Mouse (Mus musculus) adrenal gland, postnatal 25 days (tissue): ENCODE data around the gene Depp1. TPM values are rescaled to one million over a fixed set of nuclear protein-coding genes. Genes with fewer than 3 reads are reported as not detected.
"Not testable (repeated sequence)": the region's sequence is repeated elsewhere in the genome, so short reads cannot be mapped to it uniquely, and the experiment has no call there.

Experiments used
- DNase-seq: peaks from one replicate; pipeline ENCODE4 v3.0.0; 2021; ENCODE audit warnings: mixed read lengths
- long read RNA-seq: library from polyadenylated mRNA; stranded (forward); transcript quantifications from one replicate; pipeline ENCODE4 v2.0.0, GENCODE M21; 2021
- total RNA-seq: library from RNA; stranded (reverse); gene quantifications from 2 replicates; pipeline ENCODE4 v1.2.3, GENCODE M21; 2021

Gene Depp1
- 3.6 and 4.7 TPM in 2 replicates for total RNA-seq
- long read RNA-seq, transcript Depp1-201 (2 exons, 1,339 nt) = major isoform, 5 of 13 reads
- long read RNA-seq, partial matches to known transcripts = 0 of 13 reads
- long read RNA-seq, other reads (novel, unspliced or antisense) = 4 of 13 reads

GRCm38 (mm10) chr6:116650406-116650805, at the start of gene Depp1:
Depp1 (plus strand) TSS chr6:116650609.
- DNase-seq = peak; percentile 41

DNA sequence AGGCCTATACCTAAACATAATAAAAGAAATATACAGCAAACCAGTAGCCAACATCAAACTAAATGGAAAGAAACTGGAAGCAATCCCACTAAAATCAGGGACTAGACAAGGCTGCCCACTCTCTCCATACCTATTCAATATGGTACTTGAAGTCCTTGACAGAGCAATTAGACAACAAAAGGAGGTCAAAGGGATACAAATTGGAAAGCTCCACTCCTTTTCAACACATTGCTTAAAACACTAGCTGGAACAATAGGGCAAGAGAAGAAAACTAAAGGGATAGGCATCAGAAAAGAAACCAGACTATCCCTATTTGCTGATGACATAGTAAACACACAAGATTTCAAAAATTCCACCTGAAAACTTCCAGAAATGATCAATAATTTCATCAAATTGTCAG, 49.4 kb upstream of the Depp1 start:
- not testable (repeated sequence) for DNase-seq

DNA sequence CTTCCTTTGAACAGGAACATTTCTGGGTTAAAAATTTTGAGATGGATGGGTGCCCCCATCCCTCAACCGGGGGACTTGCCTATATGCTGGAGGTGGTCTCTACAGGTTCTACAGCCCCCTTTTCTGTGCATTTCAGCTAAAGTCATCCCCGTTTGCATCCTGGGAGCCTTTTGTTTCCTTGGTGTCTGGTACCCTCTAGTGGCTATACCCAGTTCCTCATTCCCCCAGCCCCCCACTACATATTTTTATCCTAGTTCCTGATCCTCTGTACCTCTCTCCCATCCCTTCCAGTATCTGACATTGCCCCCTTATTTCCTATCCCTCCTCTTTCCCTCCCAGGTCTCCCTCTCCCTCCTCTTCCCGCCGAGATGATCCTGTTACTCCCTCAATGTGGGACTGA, 43.2 kb upstream of the Depp1 start:
- DNase-seq = no peak

DNA sequence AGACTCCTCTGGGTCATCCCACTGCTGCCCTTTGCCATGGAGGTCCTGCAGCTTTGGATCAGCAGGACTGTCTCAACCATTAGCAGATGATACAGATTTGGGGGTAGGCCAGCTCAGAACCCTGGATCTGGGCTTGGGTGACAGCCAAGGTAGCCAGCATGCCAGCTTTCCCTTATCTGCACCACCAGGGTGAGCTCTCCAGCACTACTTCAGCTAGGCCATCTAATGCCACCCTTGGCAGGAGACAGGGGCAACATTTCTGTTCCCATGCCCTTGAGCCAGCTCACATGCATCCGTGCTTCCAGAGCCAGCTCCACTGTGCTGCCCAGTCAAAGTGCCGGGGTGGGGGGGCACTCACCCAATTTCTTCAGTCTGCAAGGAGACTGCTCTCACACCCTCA, 34.7 kb upstream of the Depp1 start:
- DNase-seq = no peak

GRCm38 (mm10) chr6:116618073-116618472, 32.3 kb upstream of the Depp1 start:
- no peak for DNase-seq

DNA sequence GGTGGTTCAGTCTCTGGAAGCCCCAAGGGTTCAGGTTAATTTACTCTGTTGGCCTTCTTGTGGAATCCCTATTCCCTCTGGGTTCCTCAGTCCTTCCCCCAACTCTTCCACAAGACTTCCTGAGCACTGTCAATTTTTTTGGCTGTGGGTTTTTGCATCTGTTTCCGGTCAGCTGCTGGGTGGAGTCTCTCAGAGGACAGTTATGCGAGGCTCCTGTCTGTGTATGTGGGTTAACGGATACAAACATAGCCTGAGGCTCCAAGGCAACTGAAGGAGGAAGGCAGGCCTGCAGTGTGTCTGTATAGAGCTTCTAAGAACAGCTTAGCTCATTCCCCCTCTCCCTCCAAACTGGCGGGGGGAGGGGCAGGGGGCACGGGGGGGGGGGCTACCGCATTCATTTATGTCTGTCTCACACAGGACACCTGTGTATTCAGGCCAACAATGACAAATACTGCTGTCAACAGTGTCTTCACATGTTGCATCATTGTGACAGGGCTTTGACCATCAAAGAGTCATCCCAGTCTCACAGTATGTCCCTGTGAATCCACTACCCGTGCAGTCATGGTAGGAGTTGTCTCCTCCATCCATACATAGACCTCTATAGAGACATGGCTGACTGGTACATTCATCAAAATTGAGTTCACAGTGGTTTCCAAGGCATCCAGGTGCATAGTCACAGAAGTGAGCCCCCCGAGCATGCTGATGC, 28.9 kb upstream of the Depp1 start:
- DNase-seq = no peak

DNA sequence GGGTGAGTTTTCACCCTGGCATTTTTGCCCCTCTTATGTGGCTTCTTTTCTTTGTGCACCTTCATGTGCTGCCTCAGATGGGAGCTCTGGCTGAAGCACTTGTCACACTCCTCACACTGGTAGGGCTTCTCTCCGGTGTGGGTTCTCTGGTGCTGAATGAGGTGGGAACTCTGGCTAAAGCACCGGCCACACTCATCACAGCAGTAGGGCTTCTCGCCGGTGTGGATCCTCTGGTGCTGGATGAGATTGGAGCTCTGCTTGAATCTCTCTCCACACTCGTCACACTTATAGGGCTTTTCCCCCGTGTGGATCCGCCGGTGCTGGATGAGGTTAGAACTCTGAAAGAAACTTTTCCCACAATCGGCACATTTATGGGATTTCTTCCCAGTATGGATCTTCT, 24.0 kb upstream of the Depp1 start:
- not testable (repeated sequence) for DNase-seq

DNA sequence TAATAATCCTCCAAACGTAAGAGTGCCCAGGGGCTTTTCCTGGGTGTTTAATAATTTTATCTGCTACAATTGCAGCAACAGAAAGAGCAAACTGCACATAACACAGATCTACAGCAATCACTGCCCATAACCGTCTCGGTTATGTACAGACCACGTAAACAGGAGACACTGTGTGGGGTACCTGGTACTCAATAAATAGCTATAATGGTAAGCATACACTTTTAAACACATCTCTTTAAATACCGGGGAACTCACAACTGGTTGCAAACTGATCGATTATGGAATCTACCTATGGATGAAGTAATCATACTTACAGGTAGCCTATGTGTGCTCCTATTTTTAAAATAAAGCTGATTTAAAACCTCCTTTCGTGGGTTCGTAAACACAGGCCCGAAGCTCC, 22.3 kb upstream of the Depp1 start:
- no peak for DNase-seq

- DNase-seq = peak; percentile 68
Observed at GRCm38 (mm10) chr6:116628539-116629171, 21.8 kb upstream of the Depp1 start, which contains the start of gene Zfp422. Zfp422 (minus strand) TSS chr6:116628999.

GRCm38 (mm10) chr6:116629766-116630165, 20.6 kb upstream of the Depp1 start:
- DNase-seq = no peak

GRCm38 (mm10) chr6:116632129-116632528, 18.3 kb upstream of the Depp1 start:
- DNase-seq = peak; percentile 84

DNA sequence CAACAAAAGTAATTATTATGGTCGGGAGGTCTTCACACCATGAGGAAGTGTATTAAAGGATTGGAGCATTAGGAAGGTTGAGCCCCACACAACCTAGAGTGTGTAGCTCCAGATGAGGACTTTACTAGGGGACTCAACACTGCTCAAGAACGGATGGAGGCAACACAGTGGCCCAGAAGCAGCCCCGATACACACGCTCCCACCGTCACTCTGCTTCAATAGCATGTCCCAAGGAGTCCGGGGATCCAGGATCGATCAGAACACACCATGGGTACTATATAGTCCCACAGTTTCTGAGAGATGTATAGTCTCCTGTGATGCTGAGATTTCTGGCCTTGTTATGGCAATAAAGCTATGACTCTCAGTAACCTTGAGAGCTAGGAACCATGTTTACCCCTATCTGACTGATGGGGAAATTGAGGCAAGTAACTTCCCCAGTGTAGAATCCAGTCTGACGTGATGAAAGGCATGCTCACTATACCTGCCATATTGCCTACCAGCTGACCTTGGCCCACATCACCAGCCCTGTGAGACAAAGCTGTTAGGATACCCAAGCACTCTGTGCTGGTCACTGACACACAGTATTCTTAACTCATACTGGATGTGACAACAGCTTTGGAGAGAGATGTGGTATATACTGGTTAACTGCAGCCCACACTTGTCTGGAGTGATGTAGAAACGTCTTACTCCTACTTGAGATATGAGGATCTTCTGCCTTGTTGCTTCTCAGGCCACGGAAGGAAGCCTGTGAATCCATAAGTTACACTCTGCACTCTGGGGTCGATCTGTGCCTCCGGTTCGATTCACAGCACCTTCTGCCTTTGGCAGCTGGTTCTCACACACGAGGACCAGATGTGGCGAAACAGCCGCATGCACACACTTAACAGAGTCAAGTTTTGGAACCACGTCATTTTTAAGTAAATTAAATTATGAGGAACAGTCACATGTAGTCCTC, 16.4 kb upstream of the Depp1 start:
- DNase-seq = no peak

DNA sequence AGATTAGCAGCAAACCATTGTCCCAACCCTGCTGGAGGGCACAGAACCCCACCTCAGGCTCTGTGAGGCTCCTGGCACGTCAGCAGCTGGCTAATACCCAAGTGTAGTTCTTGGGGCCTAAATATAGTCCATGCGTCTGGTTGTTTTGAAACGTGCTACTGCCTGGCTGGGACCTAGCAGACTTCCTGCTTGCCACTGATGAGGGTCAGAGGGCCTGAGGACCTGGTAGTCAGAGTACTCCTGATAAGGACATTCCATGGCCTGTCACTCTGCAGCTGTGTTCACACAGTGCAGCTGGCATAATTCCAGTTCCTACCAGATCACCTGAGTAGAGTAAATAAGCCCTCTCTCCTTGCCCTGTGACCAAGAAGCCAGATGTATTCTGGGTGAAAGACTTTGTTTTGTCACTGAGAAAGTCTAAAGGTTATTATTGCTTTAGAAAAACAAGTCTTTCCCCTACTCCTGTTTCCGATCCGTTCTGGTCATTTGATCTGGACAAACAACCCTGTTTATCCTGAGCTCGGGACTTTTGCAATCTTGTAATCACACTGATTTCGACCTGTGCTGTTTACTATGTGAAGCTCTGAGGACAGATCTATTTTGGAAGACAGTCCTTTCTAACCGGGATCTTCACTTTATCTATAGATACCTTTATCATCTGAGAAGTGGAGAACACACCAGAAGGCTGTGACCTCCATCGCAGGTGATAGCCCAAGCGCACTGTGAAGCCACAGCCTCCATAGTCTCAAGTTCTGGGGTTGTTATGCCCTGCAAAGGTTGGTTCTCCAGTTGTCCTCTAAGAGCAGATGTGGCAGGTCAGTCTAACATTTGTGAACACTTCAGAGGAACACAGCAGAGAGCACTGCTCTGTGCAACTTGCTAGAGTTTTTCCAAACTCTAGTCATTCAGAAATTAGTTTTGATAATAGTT, 14.9 kb upstream of the Depp1 start:
- peak; percentile 51 for DNase-seq

GRCm38 (mm10) chr6:116636581-116637235, 13.7 kb upstream of the Depp1 start:
- DNase-seq = no peak

DNA sequence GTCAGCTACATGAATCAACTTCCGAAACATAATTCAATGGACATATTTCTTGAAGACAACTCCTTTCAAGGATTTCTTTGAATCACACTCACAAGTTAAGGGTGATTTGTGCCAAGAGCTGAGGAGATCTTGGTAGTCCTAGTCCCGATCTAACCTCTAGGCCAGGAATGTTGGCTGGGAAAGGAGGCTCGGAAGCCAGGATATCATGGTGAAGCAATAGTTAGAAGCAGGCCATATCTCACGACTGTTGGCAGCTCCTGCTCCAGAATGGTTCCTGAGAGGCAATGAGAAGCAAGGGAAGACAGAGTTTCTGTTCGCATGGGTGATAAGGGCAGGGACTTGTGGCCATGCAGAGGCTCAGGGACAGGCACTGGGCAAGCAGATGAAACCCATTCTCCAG, 12.9 kb upstream of the Depp1 start:
- no peak for DNase-seq

DNA sequence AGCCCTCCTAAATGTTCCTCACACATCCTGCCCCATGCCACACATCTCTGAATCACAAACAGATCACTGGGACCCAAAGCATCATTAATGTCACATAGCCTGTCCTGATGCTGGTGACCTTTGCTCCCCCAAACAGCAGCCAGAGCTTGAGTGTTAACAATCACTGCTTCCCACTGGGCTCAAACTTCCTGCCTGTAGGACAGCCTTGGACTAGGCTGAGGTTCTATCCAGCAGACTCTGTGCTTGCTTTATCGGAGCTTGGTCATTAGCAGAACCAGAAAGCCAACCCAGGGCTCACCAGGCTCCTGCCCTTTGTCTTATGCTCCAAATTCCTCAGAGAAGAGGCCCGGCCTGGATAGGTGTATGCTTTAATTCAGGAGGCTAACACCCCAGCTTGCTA, 11.5 kb upstream of the Depp1 start:
- DNase-seq = no peak

DNA sequence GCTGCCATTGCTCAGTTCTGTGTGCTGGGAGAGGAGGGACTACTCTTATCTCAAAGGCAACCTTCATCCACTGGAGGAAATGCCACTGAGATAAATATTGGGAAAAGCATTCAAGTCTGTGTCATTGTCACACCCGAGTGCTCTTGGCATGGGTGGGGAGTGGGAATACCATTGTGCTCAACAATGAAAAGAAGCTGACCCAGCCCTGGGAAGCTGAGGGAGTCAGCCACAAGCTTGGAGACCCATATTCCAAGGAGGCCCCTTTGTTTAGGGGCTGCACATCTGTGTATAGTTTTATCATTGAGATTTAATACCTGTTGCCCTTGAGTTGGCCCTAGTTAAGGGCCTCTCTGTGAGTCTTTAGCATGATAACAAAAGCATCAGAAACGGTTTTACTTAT, 10.7 kb upstream of the Depp1 start:
- no peak for DNase-seq

GRCm38 (mm10) chr6:116642942-116643341, 7.5 kb upstream of the Depp1 start:
- no peak for DNase-seq

DNA sequence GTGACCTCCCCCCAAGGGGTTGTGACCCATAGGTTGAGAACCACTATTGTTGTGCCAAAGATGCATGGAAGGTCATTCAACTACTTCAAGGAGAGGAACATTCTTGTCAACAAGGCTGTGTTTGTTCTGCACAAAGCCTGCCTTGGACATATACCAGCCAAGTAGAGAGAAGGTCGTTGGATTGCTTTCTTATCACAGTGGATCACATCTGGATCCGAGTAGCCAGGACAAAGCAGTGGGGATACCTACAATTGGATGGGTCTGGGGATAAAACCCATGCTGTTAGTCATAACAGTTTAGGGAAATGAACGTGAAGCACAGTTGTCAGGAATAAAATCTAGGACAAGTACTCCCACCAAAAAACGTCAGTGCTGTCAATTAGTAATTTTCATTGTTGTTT, 6.5 kb upstream of the Depp1 start:
- DNase-seq = no peak

GRCm38 (mm10) chr6:116644335-116644734, 6.1 kb upstream of the Depp1 start:
- no peak for DNase-seq

GRCm38 (mm10) chr6:116647763-116648162, 2.6 kb upstream of the Depp1 start:
- peak; percentile 40 for DNase-seq
